Mouse (Mus musculus) C2C12 (cell line): ENCODE results near the gene Cd300lb. TPM values are rescaled to one million over a fixed set of nuclear protein-coding genes. Genes with fewer than 3 reads are reported as not detected.

ENCODE experiments used
- H3K27me3 ChIP-seq: one replicate; pipeline ENCODE4 v1.6.1; 2011; ENCODE audit not compliant: control insufficient read depth, insufficient read depth, insufficient read length
- H3K36me3 ChIP-seq: one replicate; pipeline ENCODE4 v1.6.1; 2011; ENCODE audit not compliant: control insufficient read depth, insufficient read depth
- H3K4me3 ChIP-seq: one replicate; pipeline ENCODE4 v1.5.1; 2011; ENCODE audit warnings: mild to moderate bottlenecking, control low read depth; ENCODE audit not compliant: poor library complexity, insufficient read depth, severe bottlenecking
- H3K79me2 ChIP-seq: one replicate; pipeline ENCODE4 v1.6.1; 2011; ENCODE audit not compliant: control insufficient read depth, insufficient read depth
- H3K79me3 ChIP-seq: one replicate; pipeline ENCODE4 v1.6.1; 2011; ENCODE audit warnings: low read depth, control low read depth
- H3ac ChIP-seq: one replicate; pipeline ENCODE3; 2011; ENCODE audit warnings: low read depth; ENCODE audit not compliant: control insufficient read depth, insufficient read length
- CEBPB ChIP-seq: IDR thresholded peaks from one replicate; pipeline ENCODE4 v1.6.1; 2011; ENCODE audit warnings: low read depth, mild to moderate bottlenecking, control low read depth, moderate library complexity
- CTCF ChIP-seq: IDR thresholded peaks from one replicate; pipeline ENCODE4 v1.5.1; 2011; ENCODE audit not compliant: control insufficient read depth, insufficient read depth, insufficient read length
- FOSL1 ChIP-seq: IDR thresholded peaks from one replicate; pipeline ENCODE4 v1.8.0; 2011; ENCODE audit warnings: mild to moderate bottlenecking, low read length; ENCODE audit not compliant: poor library complexity, insufficient read depth, severe bottlenecking
- MAX ChIP-seq: IDR thresholded peaks from one replicate; pipeline ENCODE4 v1.6.1; 2011; ENCODE audit warnings: mild to moderate bottlenecking, control low read depth
- MYOD1 ChIP-seq: IDR thresholded peaks from one replicate; pipeline ENCODE4 v1.6.1; 2011; ENCODE audit warnings: low read depth; ENCODE audit not compliant: control insufficient read depth, insufficient read length
- MYOG ChIP-seq: IDR thresholded peaks from one replicate; pipeline ENCODE4 v1.6.1; 2011; ENCODE audit not compliant: control insufficient read depth, insufficient read length; ENCODE audit errors: extremely low read depth
- USF1 ChIP-seq: IDR thresholded peaks from one replicate; pipeline ENCODE4 v1.6.1; 2011; ENCODE audit warnings: low read depth, mild to moderate bottlenecking, control low read depth, moderate library complexity
- polyA plus RNA-seq: library from polyadenylated mRNA; unstranded; fragments of >200 nt; fragmentation: generic; extraction: Trizol; gene quantifications from one replicate; pipeline ENCODE4 v1.2.1, GENCODE M21; 2012; ENCODE audit warnings: missing spikeins

Cd300lb gene
- polyA plus RNA-seq, 1 experiment = 0.76 TPM

DNA sequence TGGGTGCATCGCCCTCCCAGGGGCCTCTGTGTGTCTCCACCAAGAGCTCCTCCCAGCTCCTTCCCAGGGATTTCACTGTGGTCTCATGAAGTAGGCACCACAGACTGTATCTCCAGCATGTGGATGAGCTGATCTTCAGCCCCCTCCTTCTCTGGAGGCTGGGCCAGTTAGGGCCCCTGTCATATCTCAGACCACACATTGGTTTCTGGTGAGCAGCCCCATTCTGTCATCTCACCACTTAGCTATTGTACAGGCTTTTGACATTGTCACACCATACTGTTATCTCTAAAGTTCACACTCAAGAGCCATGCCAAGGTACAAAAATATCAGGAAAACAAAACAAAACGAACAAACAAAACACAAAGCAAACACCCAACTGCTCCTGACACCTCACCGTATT lies 38.1 kb downstream of the Cd300lb start:
- Histone ChIP-seq H3K36me3 (no peaks in the 10 kb centered on the region), H3K79me2 (no peaks in the 10 kb centered on the region), H3K79me3 (no peaks in the 10 kb centered on the region), H3ac (no peak overlapping the region), H3K27me3 (no peaks in the 10 kb centered on the region), H3K4me3 (no peak overlapping the region)
- no peak for TF ChIP-seq USF1

DNA sequence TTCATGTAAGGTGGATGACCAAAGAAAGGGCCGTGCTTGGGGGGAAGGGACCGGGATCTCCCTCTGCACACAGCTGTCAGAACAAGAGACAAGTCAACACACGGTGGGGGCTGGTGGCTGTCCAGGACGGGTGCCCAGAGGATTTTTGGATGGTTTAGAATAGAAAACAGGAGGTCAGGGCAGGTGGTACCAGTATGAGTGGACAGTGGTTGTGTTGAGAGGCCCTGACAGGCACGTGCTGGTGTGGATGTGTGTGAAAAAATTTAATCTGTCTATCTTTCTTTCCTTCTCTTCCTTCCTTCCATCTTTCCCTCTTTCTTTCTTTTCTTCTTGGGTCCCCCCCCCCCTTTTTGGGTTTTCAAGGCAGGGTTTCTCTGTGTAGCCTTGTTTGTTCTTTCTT lies 43.6 kb downstream of the Cd300lb start:
- Histone ChIP-seq H3ac (no peak overlapping the region), H3K79me2 (no peaks in the 10 kb centered on the region), H3K4me3 (no peak overlapping the region), H3K36me3 (no peaks in the 10 kb centered on the region), H3K27me3 (no peaks in the 10 kb centered on the region), H3K79me3 (no peaks in the 10 kb centered on the region)
- no peak for TF ChIP-seq FOSL1
- no peak for TF ChIP-seq CEBPB
- TF ChIP-seq CTCF = no peak
- TF ChIP-seq MYOD1 = no peak

DNA sequence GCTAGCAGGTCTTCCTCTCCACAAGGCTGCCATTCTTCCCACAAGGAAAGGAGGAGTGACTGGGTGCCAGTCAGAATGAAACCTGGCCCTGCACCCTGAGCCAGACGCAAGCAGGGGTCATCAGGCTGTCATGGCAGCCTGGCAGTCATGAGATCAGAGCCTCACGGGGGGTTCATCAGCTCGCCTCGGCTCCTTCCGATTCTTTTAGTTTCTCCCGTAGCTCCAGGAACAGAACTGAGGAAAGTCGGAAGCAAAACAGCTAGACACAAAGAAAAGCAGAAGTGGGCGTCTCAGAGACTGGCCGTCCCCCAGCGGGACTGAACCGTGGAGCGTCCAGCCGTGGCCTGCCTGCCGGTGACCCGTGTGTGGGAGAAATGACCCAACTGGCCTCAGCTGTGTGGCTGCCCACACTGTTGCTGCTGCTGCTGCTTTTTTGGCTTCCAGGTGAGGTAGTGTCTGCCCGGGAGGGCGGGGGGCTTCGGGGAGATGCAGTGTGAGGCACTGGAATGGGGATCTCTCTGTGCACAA lies 44.1 kb downstream of the Cd300lb start, which contains the start of gene Cd300a:
Gene Cd300a (plus strand): TSS at position 51 of the 528 bp plus-strand sequence.
- no peaks in the 10 kb centered on the region for H3K79me3 ChIP-seq
- H3K36me3 ChIP-seq = no peaks in the 10 kb centered on the region
- no peak within 1 kb of the TSS for H3ac ChIP-seq
- TF ChIP-seq USF1 = no peak
- no peak for TF ChIP-seq CTCF
- no peak for TF ChIP-seq FOSL1
- no peak for TF ChIP-seq MYOG
- TF ChIP-seq CEBPB = no peak
- TF ChIP-seq MYOD1 = no peak
- TF ChIP-seq MAX = no peak
- no peaks in the 10 kb centered on the region for H3K27me3 ChIP-seq
- no peak within 1 kb of the TSS for H3K4me3 ChIP-seq
- no peaks in the 10 kb centered on the region for H3K79me2 ChIP-seq

DNA sequence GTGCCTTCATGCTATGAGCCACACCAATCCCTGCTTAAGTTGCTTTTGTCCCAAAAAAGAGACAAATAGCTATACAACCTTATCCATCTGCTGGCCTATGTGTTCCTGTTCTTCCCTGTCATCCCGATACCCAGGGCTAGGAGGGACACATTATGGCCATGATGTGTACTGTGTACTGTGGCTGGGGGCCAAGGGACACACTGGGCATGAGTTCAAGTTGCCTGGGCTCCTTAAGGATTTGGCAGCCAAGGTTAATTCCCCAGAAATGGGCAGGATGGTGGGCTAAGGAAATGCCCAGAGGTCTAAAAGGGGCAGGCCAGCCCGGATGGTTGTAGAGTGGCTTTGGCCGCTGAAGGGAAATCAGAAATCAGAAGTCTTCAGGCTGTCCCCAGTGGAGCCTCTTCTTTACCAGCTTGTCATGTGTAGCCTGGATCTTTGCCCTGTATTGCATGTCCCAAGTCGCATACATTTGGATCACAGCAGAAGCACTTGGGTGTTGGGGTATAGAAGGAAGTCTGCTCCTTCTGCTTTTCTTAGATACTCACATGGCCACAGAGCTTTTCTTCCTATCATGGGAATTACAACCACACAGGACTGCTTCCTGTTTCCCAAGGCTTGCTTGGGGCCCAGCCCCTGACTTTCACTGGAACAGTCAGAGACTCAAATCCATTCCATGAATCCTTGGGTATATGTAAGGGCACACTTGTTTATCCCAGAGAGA lies 49.6 kb downstream of the Cd300lb start:
- no peak overlapping the region for H3ac ChIP-seq
- H3K79me2 ChIP-seq = no peaks in the 10 kb centered on the region
- no peak overlapping the region for H3K4me3 ChIP-seq
- no peaks in the 10 kb centered on the region for H3K36me3 ChIP-seq
- TF ChIP-seq CTCF (no peak), FOSL1 (no peak), USF1 (no peak), MYOG (no peak), MYOD1 (no peak), MAX (no peak), CEBPB (no peak)
- no peaks in the 10 kb centered on the region for H3K79me3 ChIP-seq
- H3K27me3 ChIP-seq = no peaks in the 10 kb centered on the region

DNA sequence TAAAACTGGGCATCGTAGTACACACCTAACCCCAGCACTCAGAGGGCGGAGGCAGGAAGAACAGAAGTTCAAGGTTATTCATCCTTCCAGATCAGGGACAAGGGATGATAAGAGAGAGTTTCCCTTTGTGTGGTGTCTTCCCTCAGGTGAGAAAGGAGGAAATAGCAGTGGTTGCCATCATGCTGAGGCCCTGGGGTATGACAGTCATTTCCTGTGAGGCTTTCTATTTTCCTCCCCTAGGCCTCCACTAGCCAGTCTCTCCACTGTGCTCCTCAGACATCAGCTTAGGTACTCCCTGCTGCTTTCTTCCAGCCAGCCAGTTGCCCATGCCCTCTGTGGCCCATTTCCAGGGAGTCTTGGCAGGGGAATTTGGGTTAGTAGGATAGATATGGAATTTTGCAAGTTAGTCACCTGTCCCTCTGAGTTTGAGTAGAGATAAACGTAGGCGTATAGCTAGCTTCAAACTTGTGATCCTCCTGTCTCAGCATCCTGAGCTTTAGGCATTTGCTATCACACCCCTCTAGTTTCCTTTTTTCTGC lies 50.9 kb downstream of the Cd300lb start:
- no peaks in the 10 kb centered on the region for H3K36me3 ChIP-seq
- no peaks in the 10 kb centered on the region for H3K79me2 ChIP-seq
- TF ChIP-seq MAX (no peak), CEBPB (no peak), CTCF (no peak), MYOG (no peak), MYOD1 (no peak), FOSL1 (no peak), USF1 (no peak)
- H3K79me3 ChIP-seq = no peaks in the 10 kb centered on the region
- no peak overlapping the region for H3K4me3 ChIP-seq
- no peaks in the 10 kb centered on the region for H3K27me3 ChIP-seq
- H3ac ChIP-seq = no peak overlapping the region

DNA sequence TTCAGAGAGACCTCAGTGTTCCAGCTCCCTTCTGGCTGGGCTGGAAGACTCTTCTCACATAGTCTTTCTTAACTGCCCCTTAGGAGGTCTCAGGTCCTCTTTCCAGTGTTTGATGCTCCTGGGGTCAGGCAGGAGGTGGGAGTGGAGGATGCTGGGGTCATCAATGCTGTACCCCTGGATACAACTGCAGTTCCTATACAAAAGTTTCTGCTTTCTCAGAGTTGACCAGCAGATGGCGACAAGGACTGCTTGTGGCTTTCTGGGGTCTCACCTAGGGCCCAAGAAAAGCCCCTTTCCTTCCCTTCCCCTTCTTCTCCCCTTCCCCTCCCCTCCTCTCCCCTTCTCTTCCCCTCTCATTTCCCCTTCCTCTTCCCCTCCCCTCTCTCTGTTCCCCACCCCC lies 53.6 kb downstream of the Cd300lb start:
- Histone ChIP-seq H3K36me3 (no peaks in the 10 kb centered on the region), H3K27me3 (no peaks in the 10 kb centered on the region), H3K4me3 (no peak overlapping the region), H3K79me3 (no peaks in the 10 kb centered on the region), H3ac (no peak overlapping the region), H3K79me2 (no peaks in the 10 kb centered on the region)
- TF ChIP-seq MYOG = no peak
- peak; percentile 21 for TF ChIP-seq CTCF
- TF ChIP-seq MYOD1 = no peak
- no peak for TF ChIP-seq MAX
- TF ChIP-seq USF1 = no peak
- TF ChIP-seq FOSL1 = no peak
- no peak for TF ChIP-seq CEBPB
